Mouse (Mus musculus) small intestine, adult 2 months (tissue): ENCODE results near the gene Olfr167.

Source experiments
- CTCF ChIP-seq: fragments of 200-500 bp; IDR thresholded peaks from 2 replicates; pipeline ENCODE4 v1.5.1; 2012; ENCODE audit warnings: low read depth, mild to moderate bottlenecking, control low read depth, inconsistent platforms, low read length, moderate library complexity, mixed read lengths; ENCODE audit not compliant: insufficient replicate concordance, insufficient read length; ENCODE audit errors: extremely low read depth
- POLR2A ChIP-seq: fragments of 200-500 bp; IDR thresholded peaks from 2 replicates; pipeline ENCODE4 v1.6.1; 2012; ENCODE audit warnings: low read depth, mild to moderate bottlenecking, control low read depth, inconsistent platforms, low read length, moderate library complexity

GRCm38 (mm10) chr16:19535455-19535854 is 13.4 kb upstream of the Olfr167 start, which contains the start of gene Olfr168:
- TF ChIP-seq CTCF (no peak), POLR2A (no peak)
